Mouse (Mus musculus): Measurements from ENCODE around the gene Gbe1. TPM values are rescaled to one million over a fixed set of nuclear protein-coding genes. Genes with fewer than 3 reads are reported as not detected.

Gene Gbe1
- polyA plus RNA-seq, 1 experiment from 2014 or later = 73.2 TPM

- peaks cover 18% of the 10 kb centered on the region for H3K4me1 ChIP-seq (replicated peaks)
- no peak overlapping the region for H3K9ac ChIP-seq
- H3K4me3 ChIP-seq = no peak overlapping the region
- no peaks in the 10 kb centered on the region for H3K9me3 ChIP-seq (replicated peaks)
- no peak for ATAC-seq (replicated peaks; ENCODE audit: insufficient number of reproducible peaks, insufficient read depth, low FRiP score, low read depth)
- H3K4me2 ChIP-seq = peak overlapping the region; percentile 16
- peak overlapping the region; percentile 32; the same call in 1 of the 2 replicates for H3K27ac ChIP-seq
- no peaks in the 10 kb centered on the region for H3K27me3 ChIP-seq
- 54% methylated on average over 6 of the region's 6 CpGs for WGBS
- no peaks in the 10 kb centered on the region for H3K36me3 ChIP-seq
These were observed 15.7 kb downstream of the Gbe1 start for GRCm38 (mm10) chr16:70329471-70329870.

GRCm38 (mm10) chr16:70330007-70330406 is 16.3 kb downstream of the Gbe1 start:
- Histone ChIP-seq H3K27me3 (no peaks in the 10 kb centered on the region), H3K27ac (no peak overlapping the region), H3K4me3 (no peak overlapping the region), H3K9me3 (replicated peaks) (no peaks in the 10 kb centered on the region), H3K36me3 (no peaks in the 10 kb centered on the region), H3K9ac (no peak overlapping the region), H3K4me1 (replicated peaks) (peaks cover 18% of the 10 kb centered on the region), H3K4me2 (no peak overlapping the region)
- ATAC-seq (replicated peaks; ENCODE audit: insufficient number of reproducible peaks, insufficient read depth, low FRiP score, low read depth) = no peak
- WGBS = 73% methylated on average over 2 of the region's 2 CpGs

GRCm38 (mm10) chr16:70330626-70331275 is 17.0 kb downstream of the Gbe1 start:
- 91% methylated on average over 10 of the region's 10 CpGs for WGBS
- no peaks in the 10 kb centered on the region for H3K36me3 ChIP-seq
- H3K27me3 ChIP-seq = no peaks in the 10 kb centered on the region
- no peaks in the 10 kb centered on the region for H3K9me3 ChIP-seq (replicated peaks)
- H3K4me3 ChIP-seq = no peak overlapping the region
- H3K9ac ChIP-seq = no peak overlapping the region
- no peak overlapping the region for H3K27ac ChIP-seq
- H3K4me2 ChIP-seq = no peak overlapping the region
- peaks cover 15% of the 10 kb centered on the region for H3K4me1 ChIP-seq (replicated peaks)
- no peak for ATAC-seq (replicated peaks; ENCODE audit: insufficient number of reproducible peaks, insufficient read depth, low FRiP score, low read depth)

GRCm38 (mm10) chr16:70334812-70335211 is 21.1 kb downstream of the Gbe1 start:
- Histone ChIP-seq H3K27ac (no peak overlapping the region), H3K4me1 (replicated peaks) (no peaks in the 10 kb centered on the region), H3K27me3 (no peaks in the 10 kb centered on the region), H3K9me3 (replicated peaks) (no peaks in the 10 kb centered on the region), H3K9ac (no peak overlapping the region), H3K4me2 (no peak overlapping the region), H3K36me3 (no peaks in the 10 kb centered on the region), H3K4me3 (no peak overlapping the region)
- WGBS = 84% methylated on average over 5 of the region's 5 CpGs
- no peak for ATAC-seq (replicated peaks; ENCODE audit: insufficient number of reproducible peaks, insufficient read depth, low FRiP score, low read depth)

- Histone ChIP-seq H3K9ac (no peak overlapping the region), H3K9me3 (replicated peaks) (no peaks in the 10 kb centered on the region), H3K27me3 (no peaks in the 10 kb centered on the region), H3K4me3 (no peak overlapping the region), H3K4me1 (replicated peaks) (no peaks in the 10 kb centered on the region), H3K27ac (no peak overlapping the region), H3K36me3 (no peaks in the 10 kb centered on the region), H3K4me2 (no peak overlapping the region)
- no peak for ATAC-seq (replicated peaks; ENCODE audit: insufficient number of reproducible peaks, insufficient read depth, low FRiP score, low read depth)
These were observed 21.7 kb downstream of the Gbe1 start for GRCm38 (mm10) chr16:70335472-70335871.

GRCm38 (mm10) chr16:70337661-70338060 is 23.9 kb downstream of the Gbe1 start:
- no peak overlapping the region for H3K27ac ChIP-seq
- H3K4me2 ChIP-seq = no peak overlapping the region
- H3K36me3 ChIP-seq = no peaks in the 10 kb centered on the region
- H3K9me3 ChIP-seq (replicated peaks) = no peaks in the 10 kb centered on the region
- H3K4me1 ChIP-seq (replicated peaks) = no peaks in the 10 kb centered on the region
- no peak overlapping the region for H3K4me3 ChIP-seq
- no peaks in the 10 kb centered on the region for H3K27me3 ChIP-seq
- ATAC-seq (replicated peaks; ENCODE audit: insufficient number of reproducible peaks, insufficient read depth, low FRiP score, low read depth) = no peak
- WGBS = 83% methylated on average over 3 of the region's 3 CpGs
- no peak overlapping the region for H3K9ac ChIP-seq

GRCm38 (mm10) chr16:70344496-70344895 is 30.7 kb downstream of the Gbe1 start:
- 63% methylated on average over 1 of the region's 1 CpGs for WGBS

GRCm38 (mm10) chr16:70345607-70346006 is 31.9 kb downstream of the Gbe1 start:
- 82% methylated on average over 10 of the region's 10 CpGs for WGBS
- Histone ChIP-seq H3K4me3 (no peak overlapping the region), H3K4me1 (replicated peaks) (peaks cover 12% of the 10 kb centered on the region), H3K27me3 (no peaks in the 10 kb centered on the region), H3K9me3 (replicated peaks) (no peaks in the 10 kb centered on the region), H3K9ac (no peak overlapping the region), H3K27ac (no peak overlapping the region), H3K4me2 (no peak overlapping the region), H3K36me3 (no peaks in the 10 kb centered on the region)
- ATAC-seq (replicated peaks; ENCODE audit: insufficient number of reproducible peaks, insufficient read depth, low FRiP score, low read depth) = no peak

More at GRCm38 (mm10) chr16:70344496-70344895, 30.7 kb downstream of the Gbe1 start:
- no peaks in the 10 kb centered on the region for H3K36me3 ChIP-seq
- no peak overlapping the region for H3K4me3 ChIP-seq
- H3K27ac ChIP-seq = no peak overlapping the region
- no peaks in the 10 kb centered on the region for H3K9me3 ChIP-seq (replicated peaks)
- H3K4me1 ChIP-seq (replicated peaks) = peaks cover 12% of the 10 kb centered on the region
- H3K9ac ChIP-seq = no peak overlapping the region
- ATAC-seq (replicated peaks; ENCODE audit: insufficient number of reproducible peaks, insufficient read depth, low FRiP score, low read depth) = no peak
- no peaks in the 10 kb centered on the region for H3K27me3 ChIP-seq
- H3K4me2 ChIP-seq = no peak overlapping the region

GRCm38 (mm10) chr16:70350011-70350410 is 36.3 kb downstream of the Gbe1 start:
- H3K9me3 ChIP-seq (replicated peaks) = no peaks in the 10 kb centered on the region
- H3K27me3 ChIP-seq = no peaks in the 10 kb centered on the region
- 61% methylated on average over 8 of the region's 8 CpGs for WGBS
- H3K4me1 ChIP-seq (replicated peaks) = peaks cover 14% of the 10 kb centered on the region
- H3K36me3 ChIP-seq = no peaks in the 10 kb centered on the region
- H3K9ac ChIP-seq = no peak overlapping the region
- H3K4me2 ChIP-seq = no peak overlapping the region
- H3K27ac ChIP-seq = no peak overlapping the region
- no peak for ATAC-seq (replicated peaks; ENCODE audit: insufficient number of reproducible peaks, insufficient read depth, low FRiP score, low read depth)
- no peak overlapping the region for H3K4me3 ChIP-seq

GRCm38 (mm10) chr16:70351641-70352280 is 38.0 kb downstream of the Gbe1 start:
- Histone ChIP-seq H3K27me3 (no peaks in the 10 kb centered on the region), H3K27ac (peak overlapping the region; percentile 51), H3K4me1 (replicated peaks) (peaks cover 10% of the 10 kb centered on the region), H3K36me3 (no peaks in the 10 kb centered on the region), H3K4me3 (no peak overlapping the region), H3K9ac (no peak overlapping the region), H3K4me2 (no peak overlapping the region), H3K9me3 (replicated peaks) (no peaks in the 10 kb centered on the region)
- ATAC-seq (replicated peaks; ENCODE audit: insufficient number of reproducible peaks, insufficient read depth, low FRiP score, low read depth) = no peak
- 49% methylated on average over 11 of the region's 11 CpGs for WGBS

GRCm38 (mm10) chr16:70352571-70352970 is 38.8 kb downstream of the Gbe1 start:
- Histone ChIP-seq H3K9me3 (replicated peaks) (no peaks in the 10 kb centered on the region), H3K4me3 (no peak overlapping the region), H3K9ac (no peak overlapping the region), H3K27me3 (no peaks in the 10 kb centered on the region), H3K4me1 (replicated peaks) (peaks cover 6% of the 10 kb centered on the region; the same call in 1 of the 2 replicates), H3K36me3 (no peaks in the 10 kb centered on the region), H3K4me2 (no peak overlapping the region), H3K27ac (no peak overlapping the region)
- ATAC-seq (replicated peaks; ENCODE audit: insufficient number of reproducible peaks, insufficient read depth, low FRiP score, low read depth) = no peak
- 46% methylated on average over 3 of the region's 3 CpGs for WGBS

- Histone ChIP-seq H3K4me1 (replicated peaks) (peaks cover 6% of the 10 kb centered on the region; the same call in 1 of the 2 replicates), H3K9ac (no peak overlapping the region)
- WGBS = 24% methylated on average over 2 of the region's 2 CpGs
These were observed 39.3 kb downstream of the Gbe1 start for GRCm38 (mm10) chr16:70353058-70353457.

More at GRCm38 (mm10) chr16:70353058-70353457, 39.3 kb downstream of the Gbe1 start:
- peak; percentile 85 for ATAC-seq (replicated peaks; ENCODE audit: insufficient number of reproducible peaks, insufficient read depth, low FRiP score, low read depth)
- Histone ChIP-seq H3K4me2 (no peak overlapping the region), H3K9me3 (replicated peaks) (no peaks in the 10 kb centered on the region), H3K27me3 (no peaks in the 10 kb centered on the region), H3K36me3 (no peaks in the 10 kb centered on the region), H3K4me3 (no peak overlapping the region), H3K27ac (no peak overlapping the region)
